Mouse (Mus musculus): ENCODE results near the gene Rph3a. TPM values are rescaled to one million over a fixed set of nuclear protein-coding genes. Genes with fewer than 3 reads are reported as not detected.
"Not testable (repeated sequence)": the region's sequence is repeated elsewhere in the genome, so short reads cannot be mapped to it uniquely, and the experiment has no call there.

Gene Rph3a
- polyA plus RNA-seq, 1 experiment, result not detected

DNA sequence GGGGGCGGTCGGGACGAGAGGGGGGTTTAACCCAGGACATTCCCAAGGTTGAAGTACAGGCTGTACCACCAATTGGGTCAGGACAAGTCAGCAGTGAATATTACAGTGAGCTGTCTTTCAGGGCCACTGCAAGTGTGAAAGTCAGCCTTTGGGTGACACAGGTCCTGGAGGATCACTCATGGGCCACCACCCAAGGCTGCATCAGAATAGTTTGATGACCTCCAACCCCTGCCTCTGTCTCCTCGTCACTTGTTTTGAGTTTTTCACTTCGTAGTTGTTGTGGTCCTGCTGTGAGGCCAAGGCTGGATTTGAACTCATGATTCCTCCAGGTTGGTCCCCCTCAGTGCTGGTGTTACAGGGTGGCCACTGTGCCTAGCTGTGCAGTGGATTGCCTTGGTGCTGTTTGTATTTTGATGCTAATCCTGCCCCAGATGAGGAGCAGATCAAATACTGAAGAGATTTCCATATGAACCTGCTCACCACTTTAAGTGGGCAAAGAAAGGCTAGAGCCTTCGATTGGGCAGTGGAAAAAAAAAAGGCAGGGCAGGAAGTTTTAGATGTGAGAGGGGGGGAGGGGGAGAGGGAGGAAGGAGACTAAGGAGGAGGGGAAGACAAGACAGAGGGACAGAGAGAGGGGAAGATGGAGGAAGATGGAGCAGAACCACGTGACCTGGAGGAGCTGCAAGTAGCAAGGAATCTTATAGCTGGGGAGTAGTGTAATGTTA lies 101.5 kb downstream of the Rph3a start:
- WGBS, result 61% methylated on average over 7 of the region's 7 CpGs
- no peaks in the 10 kb centered on the region for H3K4me1 ChIP-seq (ENCODE audit: control insufficient read depth, insufficient read depth, low read length)

GRCm38 (mm10) chr5:120906791-120907733 lies 102.8 kb downstream of the Rph3a start, which contains the start of gene Oas1a:
TSS of gene Oas1a (minus strand) at chr5:120907521.
- H3K27ac ChIP-seq (ENCODE audit: insufficient read depth, low read depth, low read length); H3K4me1 ChIP-seq (ENCODE audit: control insufficient read depth, insufficient read depth, low read length); H3K4me3 ChIP-seq (ENCODE audit: insufficient read depth, low read depth, low read length): not testable (repeated sequence)
- WGBS, result 49% methylated on average over 8 of the region's 12 CpGs

More for the DNA sequence above, 101.5 kb downstream of the Rph3a start:
- TF ChIP-seq POLR2A (IDR thresholded peaks at IDR 0.05; ENCODE audit: insufficient read depth, low read depth, low read length) (no peak), CTCF (IDR thresholded peaks at IDR 0.05; ENCODE audit: insufficient read depth, low read depth, low read length) (no peak)
- Histone ChIP-seq H3K27ac (ENCODE audit: insufficient read depth, low read depth, low read length) (no peak overlapping the region), H3K4me3 (ENCODE audit: insufficient read depth, low read depth, low read length) (no peak overlapping the region)

GRCm38 (mm10) chr5:120902056-120902455 lies 107.8 kb downstream of the Rph3a start:
- Histone ChIP-seq H3K27ac (ENCODE audit: insufficient read depth, low read depth, low read length) (no peak overlapping the region), H3K4me3 (ENCODE audit: insufficient read depth, low read depth, low read length) (no peak overlapping the region), H3K4me1 (ENCODE audit: control insufficient read depth, insufficient read depth, low read length) (no peaks in the 10 kb centered on the region)
- 93% methylated on average over 5 of the region's 5 CpGs for WGBS
- TF ChIP-seq CTCF (IDR thresholded peaks at IDR 0.05; ENCODE audit: insufficient read depth, low read depth, low read length), result no peak
- TF ChIP-seq POLR2A (IDR thresholded peaks at IDR 0.05; ENCODE audit: insufficient read depth, low read depth, low read length), result no peak

DNA sequence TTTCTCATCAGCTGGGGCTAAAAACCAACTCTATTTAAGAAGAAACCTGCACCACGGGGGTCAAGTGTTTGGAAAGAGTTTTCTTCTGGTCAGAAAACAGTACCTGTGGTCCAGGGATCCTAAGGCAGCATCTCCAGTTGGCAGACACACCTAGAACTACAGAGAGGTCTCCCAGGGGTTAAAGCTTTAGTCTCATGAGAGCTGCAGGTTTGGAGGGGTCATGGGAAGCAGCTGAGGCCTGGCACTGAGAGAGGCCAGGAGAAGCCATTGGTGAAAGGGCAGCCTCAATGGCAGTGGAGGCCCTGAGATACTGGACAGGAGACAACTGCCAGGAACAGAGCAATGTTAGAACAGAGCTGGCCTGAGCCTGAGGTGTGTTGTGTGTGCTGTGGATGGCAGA lies 109.2 kb downstream of the Rph3a start:
- WGBS, result 59% methylated on average over 1 of the region's 1 CpGs

DNA sequence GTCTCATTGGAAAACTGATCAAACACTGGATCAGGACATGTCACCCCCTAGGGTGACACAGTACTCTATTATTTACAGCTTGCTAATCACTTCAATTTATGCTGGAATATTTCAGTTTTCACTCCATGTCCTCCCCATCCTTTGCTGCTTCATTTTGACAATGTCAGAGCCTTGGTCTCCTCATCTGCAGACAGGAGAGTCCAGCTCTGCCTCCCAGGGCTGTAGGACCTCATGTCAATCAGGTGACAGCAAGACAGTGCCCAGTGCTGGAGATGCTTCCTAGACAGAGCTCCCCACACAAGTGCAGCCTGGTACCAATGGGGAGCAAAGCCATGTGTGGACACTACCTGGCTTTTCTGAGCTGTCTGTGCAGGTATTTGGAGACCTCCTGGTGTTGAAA lies 111.2 kb downstream of the Rph3a start:
- Histone ChIP-seq H3K4me1 (ENCODE audit: control insufficient read depth, insufficient read depth, low read length) (no peaks in the 10 kb centered on the region), H3K27ac (ENCODE audit: insufficient read depth, low read depth, low read length) (no peak overlapping the region), H3K4me3 (ENCODE audit: insufficient read depth, low read depth, low read length) (no peak overlapping the region)
- TF ChIP-seq POLR2A (IDR thresholded peaks at IDR 0.05; ENCODE audit: insufficient read depth, low read depth, low read length) (no peak), CTCF (IDR thresholded peaks at IDR 0.05; ENCODE audit: insufficient read depth, low read depth, low read length) (no peak)

More for the DNA sequence above, 109.2 kb downstream of the Rph3a start:
- Histone ChIP-seq H3K27ac (ENCODE audit: insufficient read depth, low read depth, low read length) (no peak overlapping the region), H3K4me1 (ENCODE audit: control insufficient read depth, insufficient read depth, low read length) (no peaks in the 10 kb centered on the region), H3K4me3 (ENCODE audit: insufficient read depth, low read depth, low read length) (no peak overlapping the region)
- TF ChIP-seq POLR2A (IDR thresholded peaks at IDR 0.05; ENCODE audit: insufficient read depth, low read depth, low read length) (no peak), CTCF (IDR thresholded peaks at IDR 0.05; ENCODE audit: insufficient read depth, low read depth, low read length) (no peak)

DNA sequence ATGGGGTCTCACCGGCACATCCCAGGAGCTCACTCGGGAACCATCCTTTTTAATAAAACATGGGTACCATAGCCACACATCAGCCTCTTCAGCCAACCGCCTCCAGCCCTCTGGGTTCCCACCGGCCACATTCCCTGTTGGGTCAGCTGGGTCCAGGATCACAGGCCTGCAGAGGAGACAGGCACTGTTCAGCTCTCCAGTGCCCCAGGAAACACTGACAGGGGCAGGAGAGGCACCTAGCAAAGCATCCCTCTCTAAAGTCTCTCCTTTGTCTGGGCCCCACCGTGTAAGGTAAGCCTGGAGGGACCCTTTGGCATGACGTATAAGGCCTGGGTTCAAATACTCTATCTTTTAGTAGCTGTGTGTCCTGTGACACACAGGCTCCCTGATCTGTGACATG lies 111.6 kb downstream of the Rph3a start:
- no peak overlapping the region for H3K4me3 ChIP-seq (ENCODE audit: insufficient read depth, low read depth, low read length)
- WGBS, result 86% methylated on average over 6 of the region's 6 CpGs
- H3K27ac ChIP-seq (ENCODE audit: insufficient read depth, low read depth, low read length), result no peak overlapping the region
- TF ChIP-seq CTCF (IDR thresholded peaks at IDR 0.05; ENCODE audit: insufficient read depth, low read depth, low read length) (no peak), POLR2A (IDR thresholded peaks at IDR 0.05; ENCODE audit: insufficient read depth, low read depth, low read length) (no peak)
- H3K4me1 ChIP-seq (ENCODE audit: control insufficient read depth, insufficient read depth, low read length), result no peaks in the 10 kb centered on the region

DNA sequence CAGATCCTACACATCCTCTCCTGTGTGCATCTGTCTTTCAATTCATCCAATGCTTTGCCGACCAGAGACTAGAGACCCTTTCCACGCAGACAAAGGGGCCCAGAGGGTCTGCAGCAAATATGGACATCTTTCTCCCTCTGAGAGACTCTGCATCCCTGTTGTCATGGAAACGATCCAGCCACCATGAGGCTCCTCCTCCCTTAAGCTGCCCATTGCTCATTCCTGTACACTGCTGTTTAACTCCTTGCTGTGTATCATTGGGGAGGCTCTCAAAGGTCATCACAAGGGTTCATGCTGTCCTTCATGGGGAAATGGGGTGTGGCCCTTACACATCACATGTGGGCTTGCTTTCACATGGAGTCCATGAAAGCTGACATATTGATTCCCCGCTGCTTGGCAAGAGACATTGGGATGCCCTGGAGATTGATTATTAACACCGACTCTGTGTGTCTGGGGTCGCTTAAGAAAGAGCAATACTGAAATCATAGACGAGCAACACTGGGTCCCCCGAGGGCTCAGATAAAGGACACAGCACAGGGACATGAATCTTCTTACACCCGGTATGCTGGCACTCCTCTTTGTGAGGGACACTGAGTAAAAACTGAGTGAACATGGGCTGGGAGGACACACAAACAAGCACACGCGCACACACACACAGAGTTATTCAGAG lies 114.5 kb downstream of the Rph3a start:
- no peak overlapping the region for H3K4me3 ChIP-seq (ENCODE audit: insufficient read depth, low read depth, low read length)

GRCm38 (mm10) chr5:120894692-120895091 lies 115.2 kb downstream of the Rph3a start:
- not testable (repeated sequence) for H3K4me3 ChIP-seq (ENCODE audit: insufficient read depth, low read depth, low read length); H3K27ac ChIP-seq (ENCODE audit: insufficient read depth, low read depth, low read length); H3K4me1 ChIP-seq (ENCODE audit: control insufficient read depth, insufficient read depth, low read length)
- WGBS, result 79% methylated on average over 2 of the region's 2 CpGs

More for the DNA sequence above, 114.5 kb downstream of the Rph3a start:
- Histone ChIP-seq H3K27ac (ENCODE audit: insufficient read depth, low read depth, low read length) (no peak overlapping the region), H3K4me1 (ENCODE audit: control insufficient read depth, insufficient read depth, low read length) (no peaks in the 10 kb centered on the region)
- no peak for TF ChIP-seq CTCF (IDR thresholded peaks at IDR 0.05; ENCODE audit: insufficient read depth, low read depth, low read length)
- no peak for TF ChIP-seq POLR2A (IDR thresholded peaks at IDR 0.05; ENCODE audit: insufficient read depth, low read depth, low read length)
- WGBS, result 86% methylated on average over 11 of the region's 11 CpGs

DNA sequence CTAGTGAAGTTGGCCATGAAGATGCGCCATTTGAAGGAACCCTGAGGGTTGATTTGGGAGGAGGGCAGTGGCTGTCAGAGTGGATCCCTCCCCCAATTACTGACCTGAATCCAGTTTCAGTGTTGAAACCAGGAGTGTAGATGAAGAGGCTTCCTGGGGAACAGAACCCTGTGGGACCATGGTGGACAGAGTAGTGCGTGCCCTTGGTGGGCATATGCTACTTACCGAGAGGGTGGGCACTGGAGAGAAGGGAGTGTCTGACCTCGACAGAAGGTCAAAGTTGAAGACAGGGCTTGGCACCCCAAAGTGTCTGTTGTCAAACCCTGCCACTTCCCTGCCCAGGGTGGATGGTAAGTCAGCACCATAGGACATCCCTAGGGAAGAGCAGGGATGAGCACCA lies 116.0 kb downstream of the Rph3a start:
- H3K4me3 ChIP-seq (ENCODE audit: insufficient read depth, low read depth, low read length); H3K4me1 ChIP-seq (ENCODE audit: control insufficient read depth, insufficient read depth, low read length); H3K27ac ChIP-seq (ENCODE audit: insufficient read depth, low read depth, low read length): not testable (repeated sequence)
- 95% methylated on average over 4 of the region's 4 CpGs for WGBS
